Mouse (Mus musculus) duodenum, adult 2 months (tissue): ENCODE results near the gene Nanog. TPM values are rescaled to one million over a fixed set of nuclear protein-coding genes. Genes with fewer than 3 reads are reported as not detected.

Experiments
- polyA plus RNA-seq: library from polyadenylated mRNA; depleted of rRNA; stranded (reverse); fragments of >200 nt; gene quantifications from 2 replicates; pipeline ENCODE4 v1.2.3, GENCODE M21; 2012; ENCODE audit warnings: low replicate concordance; rRNA removed

The Nanog gene
- polyA plus RNA-seq, result 0.05 TPM in 1 of 2 replicates, not detected in the other

GRCm38 (mm10) chr6:122707036-122707800, at the start of gene Nanog:
TSS of gene Nanog (plus strand) at chr6:122707489.

Other genes with a start within 250 kb of the Nanog start
- gene Rimklb, start 208.7 kb upstream of the Nanog start, polyA plus RNA-seq, result not detected in 2 replicates
- 9.8 and 15.8 TPM in 2 replicates for gene Mfap5, start 201.6 kb upstream of the Nanog start, polyA plus RNA-seq
- gene Aicda, start 153.7 kb upstream of the Nanog start, polyA plus RNA-seq, result 0.17 TPM in 1 of 2 replicates, not detected in the other
- 4.8 and 6.3 TPM in 2 replicates for gene Apobec1, start 105.0 kb upstream of the Nanog start, polyA plus RNA-seq
- gene Gdf3, start 97.4 kb upstream of the Nanog start, polyA plus RNA-seq, result 0.12 and 0.20 TPM in 2 replicates
- not detected in 2 replicates for gene Dppa3, start 81.1 kb upstream of the Nanog start, polyA plus RNA-seq
- 0.83 and 0.96 TPM in 2 replicates for gene Slc2a3, start 94.2 kb downstream of the Nanog start, polyA plus RNA-seq
- gene Foxj2, start 112.4 kb downstream of the Nanog start, polyA plus RNA-seq, result 6.4 and 7.7 TPM in 2 replicates
- 0.72 and 0.76 TPM in 2 replicates for gene C3ar1, start 148.7 kb downstream of the Nanog start, polyA plus RNA-seq
- gene Necap1, start 167.0 kb downstream of the Nanog start, polyA plus RNA-seq, result 8.1 and 9.1 TPM in 2 replicates
- gene Clec4a1, start 214.4 kb downstream of the Nanog start, polyA plus RNA-seq, result 0.56 and 0.90 TPM in 2 replicates
- gene Clec4a3, start 245.0 kb downstream of the Nanog start, polyA plus RNA-seq, result 0.11 and 0.26 TPM in 2 replicates